Mouse (Mus musculus): ENCODE measurements around the gene Ikzf3.

GRCm38 (mm10) chr11:98595473-98595872 lies 49.6 kb upstream of the Ikzf3 start:
- TF ChIP-seq CTCF (IDR thresholded peaks at IDR 0.05; ENCODE audit: low read depth) (no peak), EP300 (IDR thresholded peaks at IDR 0.05; ENCODE audit: low read depth) (no peak)
